25 mouse cellular contexts compared by ENCODE assay signal in genomic region chr4:71640521-71640920, GRCm38 (mm10).
"Had no signal": no experiment of that assay in that cellular context is flagged by ENCODE, and none has a peak within 500 bp of the region (broad histone marks: within the 10 kb centered on the region; RNA-seq: fewer than 3 reads in every experiment).

No protein-coding gene starts in this region.

- H3K9ac ChIP-seq: embryonic facial prominence, embryonic 12.5 days; embryonic facial prominence, embryonic 13.5 days; embryonic facial prominence, embryonic 15.5 days; forebrain, embryonic 12.5 days; forebrain, embryonic 13.5 days; forebrain, embryonic 15.5 days; forebrain, postnatal 0 days had no signal

- H3K4me3 ChIP-seq: embryonic facial prominence, embryonic 10.5 days; embryonic facial prominence, embryonic 12.5 days; embryonic facial prominence, embryonic 13.5 days; embryonic facial prominence, embryonic 15.5 days; erythroblast, embryonic 14.5 days; forebrain, embryonic 10.5 days; forebrain, embryonic 12.5 days; forebrain, embryonic 13.5 days; forebrain, embryonic 15.5 days; gastrocnemius, adult 2 months had no signal

- H3K4me1 ChIP-seq: embryonic facial prominence, embryonic 10.5 days; embryonic facial prominence, embryonic 12.5 days; embryonic facial prominence, embryonic 13.5 days; embryonic facial prominence, embryonic 15.5 days; forebrain, embryonic 10.5 days; forebrain, embryonic 12.5 days; forebrain, embryonic 13.5 days; forebrain, embryonic 15.5 days had no signal

- DNase-seq: cerebellum, adult 18-20 months; cerebellum, adult 2 months; cerebellum, adult 8-10 months; cerebellum, adult 9-10 months; cerebellum, adult 9-11 months; cerebellum, postnatal 10 days; cerebellum, postnatal 14 days; cerebellum, postnatal 25 days; cerebellum, postnatal 36 days; embryo, embryonic 11 days; forebrain, postnatal 0 days; gastrocnemius, adult 2 months; gastrocnemius, postnatal 10 days; gastrocnemius, postnatal 14 days; gastrocnemius, postnatal 25 days; gastrocnemius, postnatal 36 days had no signal

- H3K27ac ChIP-seq: embryonic facial prominence, embryonic 10.5 days; embryonic facial prominence, embryonic 12.5 days; embryonic facial prominence, embryonic 13.5 days; embryonic facial prominence, embryonic 15.5 days; forebrain, embryonic 10.5 days; forebrain, embryonic 12.5 days; forebrain, embryonic 13.5 days; forebrain, embryonic 15.5 days; gastrocnemius, adult 2 months had no signal

- H3K36me3 ChIP-seq: embryonic facial prominence, embryonic 10.5 days; embryonic facial prominence, embryonic 12.5 days; embryonic facial prominence, embryonic 13.5 days; embryonic facial prominence, embryonic 15.5 days; forebrain, embryonic 10.5 days; forebrain, embryonic 12.5 days; forebrain, embryonic 15.5 days had no signal

- H3K27me3 ChIP-seq: embryonic facial prominence, embryonic 12.5 days; embryonic facial prominence, embryonic 13.5 days; embryonic facial prominence, embryonic 15.5 days; forebrain, embryonic 12.5 days; forebrain, embryonic 13.5 days; forebrain, embryonic 15.5 days had no signal
